Mouse (Mus musculus): ENCODE measurements around the gene Cnot3. TPM values are rescaled to one million over a fixed set of nuclear protein-coding genes. Genes with fewer than 3 reads are reported as not detected.
A peak's percentile ranks its signal among the peaks of the same experiment; 100 is the strongest.
"Not testable (repeated sequence)": the region's sequence is repeated elsewhere in the genome, so short reads cannot be mapped to it uniquely, and the experiment has no call there.

Gene Cnot3
- polyA plus RNA-seq, 1 experiment from 2014 or later = 39.2 TPM

GRCm38 (mm10) chr7:3692382-3692986 lies 47.4 kb downstream of the Cnot3 start, which contains the start of gene Tsen34:
Gene Tsen34 (plus strand): TSS chr7:3692863.
- no peak; the same call in 1 of the 2 replicates for ATAC-seq (ENCODE audit: low FRiP score)
- peak within 1 kb of the TSS; percentile 93 for H3K27ac ChIP-seq
- peaks cover 40% of the 10 kb centered on the region for H3K36me3 ChIP-seq (replicated peaks; ENCODE audit: control insufficient read depth, insufficient read depth)
- no peaks in the 10 kb centered on the region for H3K9me3 ChIP-seq (ENCODE audit: control insufficient read depth, low read length)
- peak within 1 kb of the TSS; percentile 93 for H3K9ac ChIP-seq
- H3K4me1 ChIP-seq (replicated peaks; ENCODE audit: control insufficient read depth, insufficient read depth, low read length) = peaks cover 19% of the 10 kb centered on the region
- under 1% methylated on average over 49 of the region's 49 CpGs for WGBS
- H3K27me3 ChIP-seq (ENCODE audit: control insufficient read depth, insufficient read depth, low read length) = no peaks in the 10 kb centered on the region
- DNase-seq (ENCODE audit: low spot score) = no peak
- H3K4me2 ChIP-seq (replicated peaks) = peak within 1 kb of the TSS; percentile 88
- H3K4me3 ChIP-seq (replicated peaks; ENCODE audit: low read length) = peak within 1 kb of the TSS; percentile 88

- Histone ChIP-seq H3K4me3 (replicated peaks; ENCODE audit: low read length) (peak within 1 kb of the TSS; percentile 88), H3K4me1 (replicated peaks; ENCODE audit: control insufficient read depth, insufficient read depth, low read length) (peaks cover 19% of the 10 kb centered on the region), H3K9me3 (ENCODE audit: control insufficient read depth, low read length) (no peaks in the 10 kb centered on the region), H3K9ac (peak within 1 kb of the TSS; percentile 93), H3K36me3 (replicated peaks; ENCODE audit: control insufficient read depth, insufficient read depth) (peaks cover 44% of the 10 kb centered on the region), H3K27ac (peak within 1 kb of the TSS; percentile 93), H3K27me3 (ENCODE audit: control insufficient read depth, insufficient read depth, low read length) (no peaks in the 10 kb centered on the region), H3K4me2 (replicated peaks) (peak within 1 kb of the TSS; percentile 88)
- under 1% methylated on average over 55 of the region's 55 CpGs for WGBS
- peak; percentile 94 for ATAC-seq (ENCODE audit: low FRiP score)
- peak; percentile 98 for DNase-seq (ENCODE audit: low spot score)
Measured at GRCm38 (mm10) chr7:3692987-3693808, 48.1 kb downstream of the Cnot3 start, which contains the start of gene Mboat7. Gene Mboat7 (minus strand): TSS chr7:3693523.

GRCm38 (mm10) chr7:3693809-3694075 lies 48.7 kb downstream of the Cnot3 start:
- Histone ChIP-seq H3K9me3 (ENCODE audit: control insufficient read depth, low read length) (no peaks in the 10 kb centered on the region), H3K27me3 (ENCODE audit: control insufficient read depth, insufficient read depth, low read length) (no peaks in the 10 kb centered on the region), H3K27ac (peak overlapping the region; percentile 93), H3K4me1 (replicated peaks; ENCODE audit: control insufficient read depth, insufficient read depth, low read length) (peaks cover 19% of the 10 kb centered on the region), H3K9ac (peak overlapping the region; percentile 93), H3K4me2 (replicated peaks) (peak overlapping the region; percentile 88), H3K36me3 (replicated peaks; ENCODE audit: control insufficient read depth, insufficient read depth) (peaks cover 45% of the 10 kb centered on the region), H3K4me3 (replicated peaks; ENCODE audit: low read length) (peak overlapping the region; percentile 88)
- no peak for ATAC-seq (ENCODE audit: low FRiP score)
- 0% methylated on average over 18 of the region's 18 CpGs for WGBS
- no peak for DNase-seq (ENCODE audit: low spot score)

- H3K4me3 ChIP-seq (replicated peaks; ENCODE audit: low read length) = peak overlapping the region; percentile 88
- no peaks in the 10 kb centered on the region for H3K27me3 ChIP-seq (ENCODE audit: control insufficient read depth, insufficient read depth, low read length)
- WGBS = under 1% methylated on average over 53 of the region's 55 CpGs
- H3K27ac ChIP-seq = peak overlapping the region; percentile 93
- H3K36me3 ChIP-seq (replicated peaks; ENCODE audit: control insufficient read depth, insufficient read depth) = peaks cover 51% of the 10 kb centered on the region
- H3K9ac ChIP-seq = peak overlapping the region; percentile 93
- H3K4me2 ChIP-seq (replicated peaks) = peak overlapping the region; percentile 88
- DNase-seq (ENCODE audit: low spot score) = peak; percentile 68
- H3K4me1 ChIP-seq (replicated peaks; ENCODE audit: control insufficient read depth, insufficient read depth, low read length) = peaks cover 19% of the 10 kb centered on the region
- ATAC-seq (ENCODE audit: low FRiP score) = peak; percentile 28
- H3K9me3 ChIP-seq (ENCODE audit: control insufficient read depth, low read length) = no peaks in the 10 kb centered on the region
Measured at GRCm38 (mm10) chr7:3694076-3694948, 49.2 kb downstream of the Cnot3 start.

- H3K27me3 ChIP-seq (ENCODE audit: control insufficient read depth, insufficient read depth, low read length); DNase-seq (ENCODE audit: low spot score); H3K9me3 ChIP-seq (ENCODE audit: control insufficient read depth, low read length); ATAC-seq (ENCODE audit: low FRiP score): not testable (repeated sequence)
- Histone ChIP-seq H3K27ac (peak overlapping the region; percentile 93), H3K4me1 (replicated peaks; ENCODE audit: control insufficient read depth, insufficient read depth, low read length) (peaks cover 19% of the 10 kb centered on the region), H3K4me3 (replicated peaks; ENCODE audit: low read length) (peak overlapping the region; percentile 88), H3K9ac (peak overlapping the region; percentile 93), H3K36me3 (replicated peaks; ENCODE audit: control insufficient read depth, insufficient read depth) (peaks cover 52% of the 10 kb centered on the region), H3K4me2 (replicated peaks) (peak overlapping the region; percentile 88)
- WGBS = 7% methylated on average over 9 of the region's 9 CpGs
Measured at GRCm38 (mm10) chr7:3694949-3695305, 49.9 kb downstream of the Cnot3 start.

GRCm38 (mm10) chr7:3698471-3698870 lies 53.4 kb downstream of the Cnot3 start:
- no peak for ATAC-seq (ENCODE audit: low FRiP score)
- peaks cover 60% of the 10 kb centered on the region for H3K36me3 ChIP-seq (replicated peaks; ENCODE audit: control insufficient read depth, insufficient read depth)

GRCm38 (mm10) chr7:3703148-3703878 lies 58.2 kb downstream of the Cnot3 start:
- Histone ChIP-seq H3K27ac (peak overlapping the region; percentile 93), H3K36me3 (replicated peaks; ENCODE audit: control insufficient read depth, insufficient read depth) (peaks cover 62% of the 10 kb centered on the region), H3K4me1 (replicated peaks; ENCODE audit: control insufficient read depth, insufficient read depth, low read length) (peaks cover 30% of the 10 kb centered on the region), H3K9ac (peak overlapping the region; percentile 78), H3K9me3 (ENCODE audit: control insufficient read depth, low read length) (no peaks in the 10 kb centered on the region), H3K4me3 (replicated peaks; ENCODE audit: low read length) (peak overlapping the region; percentile 74), H3K27me3 (ENCODE audit: control insufficient read depth, insufficient read depth, low read length) (no peaks in the 10 kb centered on the region), H3K4me2 (replicated peaks) (peak overlapping the region; percentile 98)
- WGBS = 24% methylated on average over 6 of the region's 6 CpGs
- peak; percentile 51 for ATAC-seq (ENCODE audit: low FRiP score)
- no peak for DNase-seq (ENCODE audit: low spot score)

More at GRCm38 (mm10) chr7:3698471-3698870, 53.4 kb downstream of the Cnot3 start:
- peaks cover 15% of the 10 kb centered on the region for H3K4me1 ChIP-seq (replicated peaks; ENCODE audit: control insufficient read depth, insufficient read depth, low read length)
- H3K27me3 ChIP-seq (ENCODE audit: control insufficient read depth, insufficient read depth, low read length) = no peaks in the 10 kb centered on the region
- 96% methylated on average over 6 of the region's 6 CpGs for WGBS
- H3K9me3 ChIP-seq (ENCODE audit: control insufficient read depth, low read length) = no peaks in the 10 kb centered on the region
- no peak for DNase-seq (ENCODE audit: low spot score)
- H3K4me2 ChIP-seq (replicated peaks) = no peak overlapping the region
- H3K27ac ChIP-seq = no peak overlapping the region
- H3K9ac ChIP-seq = no peak overlapping the region
- H3K4me3 ChIP-seq (replicated peaks; ENCODE audit: low read length) = no peak overlapping the region

- peak; percentile 96 for ATAC-seq (ENCODE audit: low FRiP score)
- DNase-seq (ENCODE audit: low spot score) = peak; percentile 99
- Histone ChIP-seq H3K27me3 (ENCODE audit: control insufficient read depth, insufficient read depth, low read length) (no peaks in the 10 kb centered on the region), H3K9ac (peak within 1 kb of the TSS; percentile 78), H3K9me3 (ENCODE audit: control insufficient read depth, low read length) (no peaks in the 10 kb centered on the region), H3K4me2 (replicated peaks) (peak within 1 kb of the TSS; percentile 98), H3K36me3 (replicated peaks; ENCODE audit: control insufficient read depth, insufficient read depth) (peaks cover 60% of the 10 kb centered on the region), H3K27ac (peak within 1 kb of the TSS; percentile 93), H3K4me1 (replicated peaks; ENCODE audit: control insufficient read depth, insufficient read depth, low read length) (peaks cover 30% of the 10 kb centered on the region), H3K4me3 (replicated peaks; ENCODE audit: low read length) (peak within 1 kb of the TSS; percentile 74)
- WGBS = under 1% methylated on average over 42 of the region's 42 CpGs
Measured at GRCm38 (mm10) chr7:3703879-3704441, 58.9 kb downstream of the Cnot3 start, which contains the start of gene Rps9. Gene Rps9 (plus strand): TSS chr7:3703993.
